Mouse (Mus musculus) liver, embryonic 12.5 days (tissue): ENCODE results near the gene Tshz2. TPM values are rescaled to one million over a fixed set of nuclear protein-coding genes. Genes with fewer than 3 reads are reported as not detected.

Source experiments
- ATAC-seq: fragments of 200-750 bp; cut with Nextera tagmentation; 2 replicates; pipeline ENCODE4 v1.8.0; 2017; ENCODE audit warnings: moderate number of reproducible peaks, mild to moderate bottlenecking, moderate library complexity
- H3K27ac ChIP-seq: fragments of 300-500 bp; sonication (generic); 2 replicates; pipeline ENCODE4 v1.5.1; 2016; ENCODE audit warnings: mild to moderate bottlenecking
- H3K27me3 ChIP-seq: fragments of 300-500 bp; sonication (generic); replicated peaks from 2 replicates; pipeline ENCODE4 v1.6.1; 2016; ENCODE audit warnings: mild to moderate bottlenecking, moderate library complexity
- H3K36me3 ChIP-seq: fragments of 300-500 bp; sonication (generic); 2 replicates; pipeline ENCODE4 v1.6.1; 2016; ENCODE audit warnings: mild to moderate bottlenecking, moderate library complexity
- H3K4me1 ChIP-seq: fragments of 300-500 bp; sonication (generic); 2 replicates; pipeline ENCODE4 v1.6.1; 2016
- H3K4me2 ChIP-seq: fragments of 300-500 bp; sonication (generic); 2 replicates; pipeline ENCODE4 v1.6.1; 2016; ENCODE audit warnings: mild to moderate bottlenecking, moderate library complexity
- H3K4me3 ChIP-seq: fragments of 300-500 bp; sonication (generic); 2 replicates; pipeline ENCODE4 v1.5.1; 2016; ENCODE audit warnings: mild to moderate bottlenecking, moderate library complexity
- H3K9ac ChIP-seq: fragments of 300-500 bp; sonication (generic); 2 replicates; pipeline ENCODE4 v1.6.1; 2016; ENCODE audit warnings: mild to moderate bottlenecking, moderate library complexity
- H3K9me3 ChIP-seq: fragments of 300-500 bp; sonication (generic); replicated peaks from 2 replicates; pipeline ENCODE4 v1.6.1; 2016; ENCODE audit warnings: mild to moderate bottlenecking, moderate library complexity
- WGBS: fragments of 180-500 bp; shearing (Covaris S2); methylation state at CpG from one replicate; pipeline ENCODE4 v1.1.7; 2016; ENCODE audit not compliant: insufficient replicate concordance; 5-methylcytosine and 5-hydroxymethylcytosine counted together
- polyA plus RNA-seq: library from polyadenylated mRNA; unstranded; fragments of >200 nt; fragmentation: Nextera tagmentation; extraction: Ambion mirVana; gene quantifications from 2 replicates; pipeline ENCODE4 v1.2.1, GENCODE M21; 2016

Tshz2 gene
- polyA plus RNA-seq, 1 experiment from 2014 or later = 2.9 TPM

DNA sequence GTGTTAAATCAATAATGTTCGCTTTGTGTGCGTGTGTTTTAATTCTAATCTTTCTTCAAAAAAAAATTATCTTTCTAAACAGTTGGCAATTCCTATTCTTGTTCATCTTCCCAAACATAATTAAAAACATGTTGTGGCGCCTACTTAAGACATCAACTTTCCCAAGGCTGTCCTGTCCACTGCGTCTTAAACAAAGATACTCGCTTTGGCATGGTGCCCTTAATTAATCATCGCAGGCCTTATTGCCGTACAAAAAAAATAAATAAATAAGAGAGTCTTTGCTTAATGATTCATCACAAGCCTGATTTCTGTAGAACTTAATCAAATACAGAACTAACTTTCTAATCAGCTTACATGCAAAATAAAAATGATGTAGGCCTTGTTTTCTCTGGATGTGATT is 385.1 kb downstream of the Tshz2 start:
- H3K27me3 ChIP-seq = no peaks in the 10 kb centered on the region
- H3K4me1 ChIP-seq = no peaks in the 10 kb centered on the region
- no peak overlapping the region for H3K4me2 ChIP-seq
- no peaks in the 10 kb centered on the region for H3K36me3 ChIP-seq
- 79% methylated on average over 7 of the region's 7 CpGs for WGBS
- H3K9ac ChIP-seq = no peak overlapping the region
- H3K27ac ChIP-seq = no peak overlapping the region
- H3K4me3 ChIP-seq = no peak overlapping the region
- ATAC-seq = no peak
- no peaks in the 10 kb centered on the region for H3K9me3 ChIP-seq

DNA sequence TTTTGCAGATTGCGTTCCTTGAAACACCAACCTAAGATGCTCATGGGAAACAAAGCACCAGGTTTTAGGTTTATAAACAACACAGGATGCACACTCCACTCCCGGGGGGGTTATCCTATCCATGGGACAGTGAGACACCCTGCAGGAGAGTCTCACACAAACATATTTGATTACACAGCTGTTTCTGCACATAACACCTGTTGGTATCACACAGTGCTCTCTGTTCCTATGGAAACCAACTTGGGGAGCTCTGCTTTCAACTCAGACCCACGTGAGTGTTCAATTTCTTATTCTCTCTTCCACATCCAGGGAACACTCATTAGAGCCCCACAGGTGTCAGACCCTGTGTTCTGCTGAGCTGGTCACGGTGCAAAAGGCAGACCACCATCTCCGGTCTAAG is 390.1 kb downstream of the Tshz2 start:
- no peak overlapping the region for H3K27ac ChIP-seq
- no peak overlapping the region for H3K4me3 ChIP-seq
- ATAC-seq = no peak
- no peaks in the 10 kb centered on the region; the same call in 1 of the 2 replicates for H3K9me3 ChIP-seq
- no peaks in the 10 kb centered on the region for H3K27me3 ChIP-seq
- H3K36me3 ChIP-seq = no peaks in the 10 kb centered on the region
- 68% methylated on average over 5 of the region's 5 CpGs for WGBS
- no peaks in the 10 kb centered on the region for H3K4me1 ChIP-seq
- no peak overlapping the region for H3K4me2 ChIP-seq
- no peak overlapping the region for H3K9ac ChIP-seq

DNA sequence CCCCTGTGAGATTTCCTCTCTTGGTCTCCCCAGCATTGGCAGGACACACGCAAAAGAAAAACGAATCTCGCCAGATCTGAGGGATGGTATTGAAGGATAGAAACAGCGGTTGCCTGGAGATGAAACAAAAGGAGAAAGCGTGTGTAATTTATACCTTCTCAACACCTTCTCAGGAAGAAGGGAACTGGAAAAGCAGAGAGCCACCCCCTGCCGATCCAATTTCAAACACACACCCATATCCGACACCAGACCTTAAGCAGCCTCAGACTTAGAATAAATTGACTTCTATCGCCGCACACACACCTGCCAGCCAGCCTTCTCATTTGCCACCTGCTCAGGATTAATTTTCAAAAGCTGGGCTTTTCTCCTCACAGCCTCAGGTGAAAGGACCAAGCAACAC is 390.9 kb downstream of the Tshz2 start:
- ATAC-seq = no peak
- Histone ChIP-seq H3K27me3 (no peaks in the 10 kb centered on the region), H3K4me1 (no peaks in the 10 kb centered on the region; the same call in 1 of the 2 replicates), H3K4me3 (no peak overlapping the region), H3K27ac (no peak overlapping the region), H3K9ac (no peak overlapping the region), H3K36me3 (no peaks in the 10 kb centered on the region), H3K4me2 (no peak overlapping the region), H3K9me3 (no peaks in the 10 kb centered on the region; the same call in 1 of the 2 replicates)
- WGBS = 76% methylated on average over 9 of the region's 9 CpGs

DNA sequence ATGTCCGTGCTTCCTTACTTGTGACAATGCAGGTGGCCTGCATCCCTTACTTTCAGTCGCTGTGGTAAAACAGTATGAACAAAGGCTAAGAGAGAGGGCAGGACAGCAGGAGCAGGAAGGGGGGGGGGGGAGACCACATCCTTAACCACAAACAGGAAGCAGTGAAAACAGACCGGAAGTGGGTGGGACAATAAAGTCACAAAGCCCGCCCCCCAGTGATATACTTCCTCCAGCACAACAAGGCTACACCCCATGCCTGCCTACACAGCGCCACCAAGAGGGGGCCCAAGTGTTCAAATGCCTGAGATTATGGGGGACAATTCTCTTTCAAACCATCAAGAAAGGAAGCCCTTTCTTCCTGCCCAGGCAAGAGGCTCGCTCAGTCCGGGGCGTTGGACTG is 392.1 kb downstream of the Tshz2 start:
- ATAC-seq = no peak
- no peaks in the 10 kb centered on the region for H3K27me3 ChIP-seq
- no peaks in the 10 kb centered on the region; the same call in 1 of the 2 replicates for H3K9me3 ChIP-seq
- no peaks in the 10 kb centered on the region; the same call in 1 of the 2 replicates for H3K4me1 ChIP-seq
- no peak overlapping the region for H3K9ac ChIP-seq
- H3K4me3 ChIP-seq = no peak overlapping the region
- no peaks in the 10 kb centered on the region for H3K36me3 ChIP-seq
- H3K4me2 ChIP-seq = no peak overlapping the region
- H3K27ac ChIP-seq = no peak overlapping the region
- 52% methylated on average over 8 of the region's 8 CpGs for WGBS

DNA sequence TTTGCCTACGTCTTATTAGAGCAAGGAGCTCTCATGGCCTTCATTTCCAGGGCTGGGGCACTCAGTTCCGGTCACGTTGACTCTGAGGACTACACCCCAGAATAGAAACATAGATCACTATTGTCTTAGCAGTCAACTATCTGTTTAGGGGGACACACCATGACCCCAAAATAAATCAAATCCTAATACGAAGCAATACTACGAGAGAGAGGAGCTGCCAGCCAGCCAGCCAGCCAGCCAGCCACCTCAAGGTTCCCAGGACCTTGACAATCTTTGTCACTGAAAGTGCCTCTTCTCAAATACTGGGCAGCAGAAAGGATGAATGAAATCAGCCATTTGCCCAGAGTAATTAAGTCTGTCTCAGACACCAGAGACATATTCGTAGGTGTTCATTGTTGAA is 393.1 kb downstream of the Tshz2 start:
- Histone ChIP-seq H3K27me3 (no peaks in the 10 kb centered on the region), H3K27ac (no peak overlapping the region), H3K4me3 (no peak overlapping the region), H3K9ac (no peak overlapping the region), H3K4me2 (no peak overlapping the region), H3K9me3 (no peaks in the 10 kb centered on the region; the same call in 1 of the 2 replicates), H3K4me1 (no peaks in the 10 kb centered on the region; the same call in 1 of the 2 replicates), H3K36me3 (no peaks in the 10 kb centered on the region)
- WGBS = 83% methylated on average over 6 of the region's 6 CpGs
- no peak for ATAC-seq

DNA sequence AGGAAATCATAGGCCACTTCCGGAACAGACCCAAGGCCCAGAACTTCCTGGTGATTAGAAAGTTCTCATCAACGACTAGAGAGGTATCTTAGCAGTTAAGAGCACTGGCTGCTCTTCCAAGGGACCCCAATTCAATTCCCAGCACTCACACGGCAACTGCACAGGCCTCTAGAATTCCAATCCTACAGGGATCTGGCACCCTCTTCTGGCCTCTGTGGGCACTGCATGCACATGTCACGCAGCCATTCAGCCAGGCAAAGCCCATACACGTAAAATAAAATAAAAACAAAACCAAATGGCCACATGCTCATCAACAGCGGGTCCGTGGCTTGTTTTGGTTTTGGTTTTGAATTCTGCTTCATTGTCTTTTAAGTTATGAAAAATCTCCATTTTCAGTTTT is 395.0 kb downstream of the Tshz2 start:
- WGBS = 74% methylated on average over 7 of the region's 7 CpGs
- H3K9me3 ChIP-seq = no peaks in the 10 kb centered on the region; the same call in none of the 2 replicates
- no peak overlapping the region for H3K4me2 ChIP-seq
- H3K4me3 ChIP-seq = no peak overlapping the region
- no peak overlapping the region for H3K9ac ChIP-seq
- no peaks in the 10 kb centered on the region; the same call in 1 of the 2 replicates for H3K4me1 ChIP-seq
- H3K27ac ChIP-seq = no peak overlapping the region
- H3K27me3 ChIP-seq = no peaks in the 10 kb centered on the region
- H3K36me3 ChIP-seq = no peaks in the 10 kb centered on the region
- no peak for ATAC-seq

DNA sequence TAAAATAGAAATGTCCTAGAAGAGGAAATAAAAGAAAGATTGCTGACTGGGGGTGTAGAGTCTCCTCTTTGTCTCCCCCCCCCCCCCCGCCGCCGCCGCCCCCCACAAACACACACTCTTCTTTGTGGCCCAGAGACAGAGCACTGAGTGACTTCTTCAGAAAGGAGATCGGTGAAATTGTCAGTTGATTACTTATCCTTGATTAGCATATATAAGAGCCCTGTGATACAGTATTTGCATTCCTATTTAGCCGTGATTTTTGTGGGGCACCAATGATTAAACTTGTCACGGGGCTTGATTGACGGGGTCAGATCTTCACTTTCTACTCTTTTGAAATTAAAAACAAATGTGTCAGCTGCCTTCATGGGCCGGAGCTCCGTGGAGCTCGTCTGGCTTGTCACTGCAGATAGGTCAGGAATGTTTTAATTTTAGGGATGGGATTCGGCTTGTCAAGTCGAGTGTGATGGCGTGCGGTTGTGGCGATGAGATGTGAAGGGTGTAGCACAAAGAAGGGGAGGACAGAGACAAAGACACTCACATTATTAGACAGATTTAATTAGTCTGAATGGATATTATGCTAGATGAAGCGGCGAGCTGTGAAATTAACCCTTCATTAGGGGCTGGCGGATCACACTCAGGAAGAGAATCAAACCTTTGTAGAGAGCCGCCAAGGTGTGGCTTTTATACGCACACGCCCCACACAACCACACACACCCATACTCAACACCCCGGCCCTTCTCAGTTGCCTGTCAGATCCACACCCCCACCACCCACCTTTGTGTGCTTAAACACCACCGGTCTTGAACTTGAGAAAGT is 395.9 kb downstream of the Tshz2 start:
- H3K27ac ChIP-seq = no peak overlapping the region
- no peak overlapping the region for H3K4me3 ChIP-seq
- no peaks in the 10 kb centered on the region for H3K27me3 ChIP-seq
- 78% methylated on average over 24 of the region's 24 CpGs for WGBS
- H3K4me1 ChIP-seq = no peaks in the 10 kb centered on the region; the same call in 1 of the 2 replicates
- ATAC-seq = no peak
- H3K4me2 ChIP-seq = no peak overlapping the region
- no peaks in the 10 kb centered on the region; the same call in none of the 2 replicates for H3K9me3 ChIP-seq
- no peaks in the 10 kb centered on the region for H3K36me3 ChIP-seq
- no peak overlapping the region for H3K9ac ChIP-seq

DNA sequence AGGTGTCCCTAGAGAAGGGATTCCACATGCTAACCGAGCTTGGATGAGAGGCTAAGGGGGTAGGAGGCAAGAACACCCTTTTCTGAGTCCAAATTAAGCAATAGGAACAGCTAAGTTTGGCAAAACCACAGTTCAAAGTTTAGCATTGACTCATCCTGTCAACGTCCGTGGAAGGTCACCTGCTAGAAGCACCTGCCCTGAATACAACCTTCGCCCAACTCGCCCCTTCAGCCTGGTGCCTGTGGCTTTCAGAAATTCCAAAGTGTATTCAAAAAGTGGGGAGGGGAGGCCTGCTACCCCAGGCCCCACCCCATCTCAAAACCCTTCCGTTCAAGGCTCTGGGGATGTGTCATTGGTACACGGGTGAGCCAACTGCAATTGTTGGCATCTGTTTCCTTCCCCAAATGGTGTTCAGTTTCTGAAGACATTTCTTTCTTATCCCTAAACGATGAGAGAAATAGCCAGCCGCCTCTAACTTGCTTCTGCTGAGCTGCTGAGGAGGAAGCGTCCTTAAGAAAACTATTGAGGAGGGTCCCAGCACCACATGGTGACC is 396.6 kb downstream of the Tshz2 start:
- Histone ChIP-seq H3K9me3 (no peaks in the 10 kb centered on the region; the same call in none of the 2 replicates), H3K4me1 (no peaks in the 10 kb centered on the region; the same call in 1 of the 2 replicates), H3K4me3 (no peak overlapping the region), H3K27ac (no peak overlapping the region), H3K36me3 (no peaks in the 10 kb centered on the region), H3K9ac (no peak overlapping the region), H3K4me2 (no peak overlapping the region), H3K27me3 (no peaks in the 10 kb centered on the region)
- WGBS = 52% methylated on average over 10 of the region's 10 CpGs
- no peak for ATAC-seq

DNA sequence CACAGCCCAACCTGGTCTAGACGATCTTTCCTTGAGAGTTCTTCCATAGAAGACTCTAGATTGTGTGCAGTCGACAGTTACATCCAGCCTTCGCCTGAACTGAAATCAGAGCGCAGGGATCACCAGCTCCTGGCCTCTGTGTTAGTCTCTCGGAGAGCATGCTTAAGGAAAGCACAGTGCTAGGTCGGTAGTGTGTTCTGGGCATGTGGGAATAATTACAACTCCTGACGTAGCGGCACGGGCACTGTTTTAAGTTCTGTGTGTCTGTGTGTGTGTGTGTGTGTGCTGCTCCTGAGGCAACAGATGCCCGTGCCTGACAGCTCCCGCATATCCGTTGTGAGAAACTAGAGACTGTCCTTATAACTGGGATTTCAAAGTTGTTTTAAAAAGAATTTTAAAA is 398.4 kb downstream of the Tshz2 start:
- no peaks in the 10 kb centered on the region; the same call in none of the 2 replicates for H3K9me3 ChIP-seq
- no peak; the same call in 1 of the 2 replicates for ATAC-seq
- no peaks in the 10 kb centered on the region; the same call in 1 of the 2 replicates for H3K4me1 ChIP-seq

DNA sequence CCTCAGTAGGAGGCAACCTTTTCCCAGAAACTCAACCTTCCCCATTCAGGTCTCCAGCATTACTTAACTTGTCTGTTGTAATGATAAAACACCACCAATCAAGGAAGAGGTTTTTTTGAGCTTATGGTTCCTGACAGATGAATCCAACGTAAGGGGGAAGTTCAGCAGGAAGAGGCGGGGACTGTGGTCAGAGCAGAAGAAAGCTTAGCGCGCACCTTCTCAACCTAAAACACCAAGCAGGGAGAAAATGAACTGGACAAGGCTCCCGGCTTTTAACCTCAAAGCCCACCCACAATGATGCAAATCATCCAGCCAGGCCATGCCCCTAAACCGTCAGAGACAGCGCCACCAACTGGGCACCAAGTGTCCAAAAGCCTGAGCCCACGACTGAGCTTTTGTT is 399.1 kb downstream of the Tshz2 start:
- Histone ChIP-seq H3K9me3 (no peaks in the 10 kb centered on the region; the same call in none of the 2 replicates), H3K9ac (no peak overlapping the region), H3K4me2 (no peak overlapping the region), H3K4me3 (no peak overlapping the region), H3K27me3 (no peaks in the 10 kb centered on the region), H3K4me1 (no peaks in the 10 kb centered on the region; the same call in 1 of the 2 replicates), H3K27ac (no peak overlapping the region), H3K36me3 (no peaks in the 10 kb centered on the region)
- 46% methylated on average over 8 of the region's 8 CpGs for WGBS
- ATAC-seq = no peak

More for the DNA sequence above, 398.4 kb downstream of the Tshz2 start:
- H3K27ac ChIP-seq = no peak overlapping the region
- H3K9ac ChIP-seq = no peak overlapping the region
- no peak overlapping the region for H3K4me2 ChIP-seq
- 78% methylated on average over 12 of the region's 12 CpGs for WGBS
- no peaks in the 10 kb centered on the region for H3K36me3 ChIP-seq
- no peaks in the 10 kb centered on the region for H3K27me3 ChIP-seq
- no peak overlapping the region for H3K4me3 ChIP-seq

DNA sequence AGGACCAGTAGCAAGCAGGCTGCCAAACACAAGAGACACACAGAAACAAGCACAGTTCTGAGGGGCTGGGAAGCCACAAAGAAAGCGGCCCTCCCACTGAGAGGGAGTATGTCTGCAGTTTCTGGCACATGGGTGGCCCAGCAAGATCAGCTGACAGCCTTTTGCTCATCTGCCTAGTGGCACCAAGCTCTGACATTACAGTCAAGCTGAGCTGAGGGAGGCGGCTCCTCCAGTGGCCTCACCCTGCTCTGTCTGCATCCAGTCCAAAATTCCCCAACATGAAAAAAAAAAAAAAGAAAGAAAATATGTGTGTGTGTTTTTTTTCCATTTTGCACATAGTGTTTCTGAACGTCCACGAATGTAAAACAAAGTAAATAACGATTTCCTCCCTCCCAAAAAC is 400.4 kb downstream of the Tshz2 start:
- Histone ChIP-seq H3K27me3 (no peaks in the 10 kb centered on the region), H3K36me3 (no peaks in the 10 kb centered on the region), H3K27ac (no peak overlapping the region), H3K9me3 (no peaks in the 10 kb centered on the region; the same call in 1 of the 2 replicates), H3K4me2 (no peak overlapping the region), H3K9ac (no peak overlapping the region), H3K4me3 (no peak overlapping the region), H3K4me1 (no peaks in the 10 kb centered on the region; the same call in 1 of the 2 replicates)
- ATAC-seq = no peak
- WGBS = 50% methylated on average over 5 of the region's 5 CpGs

DNA sequence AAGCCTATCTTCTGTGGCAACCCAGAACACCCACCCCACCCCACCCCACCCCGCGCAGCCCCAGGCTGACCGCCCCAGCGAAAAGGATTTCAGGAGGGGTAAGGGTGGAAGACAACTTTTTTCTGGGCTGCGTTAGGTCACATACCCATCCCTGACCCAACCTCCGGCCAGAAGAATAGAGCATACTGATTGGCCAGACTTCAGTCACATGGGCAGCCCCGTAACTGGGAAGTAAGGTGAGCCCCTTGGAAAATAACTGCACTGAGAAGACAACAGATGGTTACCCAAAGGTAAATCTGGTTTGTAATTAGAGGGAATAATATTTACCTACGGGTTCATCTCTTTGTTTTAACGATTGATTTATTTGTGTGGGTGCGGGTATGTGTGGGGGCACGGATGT is 402.0 kb downstream of the Tshz2 start:
- no peak overlapping the region for H3K9ac ChIP-seq
- no peak overlapping the region for H3K4me2 ChIP-seq
- no peaks in the 10 kb centered on the region for H3K36me3 ChIP-seq
- ATAC-seq = no peak
- no peaks in the 10 kb centered on the region for H3K4me1 ChIP-seq
- H3K27ac ChIP-seq = no peak overlapping the region
- 81% methylated on average over 11 of the region's 11 CpGs for WGBS
- H3K4me3 ChIP-seq = no peak overlapping the region
- no peaks in the 10 kb centered on the region for H3K27me3 ChIP-seq
- no peaks in the 10 kb centered on the region; the same call in 1 of the 2 replicates for H3K9me3 ChIP-seq
